Mouse (Mus musculus) bone marrow, adult 2 months (tissue): ENCODE results near the gene Eaf2.

ENCODE experiments used
- CTCF ChIP-seq: fragments of 200-500 bp; IDR thresholded peaks from 2 replicates; pipeline ENCODE4 v1.5.1; 2011; ENCODE audit warnings: low read length, control low read depth; ENCODE audit not compliant: control insufficient read depth, insufficient read depth
- POLR2A ChIP-seq: fragments of 200-500 bp; IDR thresholded peaks from 2 replicates; pipeline ENCODE4 v1.6.1; 2011; ENCODE audit warnings: low read depth, mild to moderate bottlenecking, control low read depth, low read length, borderline replicate concordance; ENCODE audit not compliant: control insufficient read depth

GRCm38 (mm10) chr16:36820747-36821146 lies 54.1 kb downstream of the Eaf2 start:
- TF ChIP-seq CTCF (no peak), POLR2A (no peak)
